Mouse (Mus musculus) MEL (cell line): ENCODE measurements around the gene Cyp2d11. TPM values are rescaled to one million over a fixed set of nuclear protein-coding genes. Genes with fewer than 3 reads are reported as not detected.

Source experiments
- DNase-seq: peaks from one replicate; pipeline ENCODE4 v3.0.0; 2011; ENCODE audit warnings: low read depth, low spot score
- H3K27ac ChIP-seq: 2 replicates; pipeline ENCODE4 v1.5.1; 2012; ENCODE audit warnings: low read depth, mild to moderate bottlenecking, control low read depth, low read length, moderate library complexity; ENCODE audit not compliant: control insufficient read depth
- H3K27me3 ChIP-seq, 2 experiments: fragments of 150-350 bp in 1 of 2; sonication (generic) in 1 of 2; 2 replicates each; pipeline ENCODE4 v1.6.1; 2012; ENCODE audit warnings: low read length in 2 of 2, mild to moderate bottlenecking in 2 of 2, improper control_type of control experiment in 1 of 2, moderate library complexity in 1 of 2; ENCODE audit not compliant: insufficient read depth in 2 of 2, control insufficient read depth in 1 of 2
- H3K36me3 ChIP-seq, 2 experiments: 2 replicates each; pipeline ENCODE4 v1.6.1; 2012 to 2014; ENCODE audit warnings: low read length in 2 of 2, improper control_type of control experiment in 1 of 2, inconsistent platforms in 1 of 2, mild to moderate bottlenecking in 1 of 2; ENCODE audit not compliant: insufficient read depth in 2 of 2, control insufficient read depth in 1 of 2
- H3K4me1 ChIP-seq, 2 experiments: fragments of 150-350 bp in 1 of 2; sonication (generic) in 1 of 2; 2 replicates each; pipeline ENCODE4 v1.6.1; 2012; ENCODE audit warnings: low read length in 2 of 2, improper control_type of control experiment in 1 of 2, mild to moderate bottlenecking in 1 of 2; ENCODE audit not compliant: insufficient read depth in 2 of 2, control insufficient read depth in 1 of 2
- H3K4me3 ChIP-seq, 2 experiments: fragments of 150-350 bp in 1 of 2; sonication (generic) in 1 of 2; 2 replicates each; pipeline ENCODE4 v1.5.1; 2012; ENCODE audit warnings: low read depth in 2 of 2, low read length in 2 of 2, mild to moderate bottlenecking in 2 of 2, moderate library complexity in 2 of 2, control low read depth in 1 of 2, improper control_type of control experiment in 1 of 2; ENCODE audit not compliant: control insufficient read depth in 1 of 2, insufficient read depth in 1 of 2
- H3K79me2 ChIP-seq: 2 replicates; pipeline ENCODE4 v1.6.1; 2012; ENCODE audit warnings: mild to moderate bottlenecking, low read length, moderate library complexity; ENCODE audit not compliant: control insufficient read depth, poor library complexity, insufficient read depth
- H3K9ac ChIP-seq: 2 replicates; pipeline ENCODE4 v1.6.1; 2012; ENCODE audit warnings: low read depth, mild to moderate bottlenecking, control low read depth, low read length, moderate library complexity; ENCODE audit not compliant: control insufficient read depth, poor library complexity, severe bottlenecking
- H3K9me3 ChIP-seq: fragments of 150-350 bp; sonication (generic); replicated peaks from 2 replicates; pipeline ENCODE4 v1.6.1; 2012; ENCODE audit warnings: mild to moderate bottlenecking, low read length, improper control_type of control experiment, moderate library complexity; ENCODE audit not compliant: insufficient read depth
- CHD2 ChIP-seq: IDR thresholded peaks from 2 replicates; pipeline ENCODE4 v1.6.1; 2011; ENCODE audit warnings: low read length, improper control_type of control experiment
- CTCF ChIP-seq, 3 experiments: IDR thresholded peaks in 2 of 3; conservative IDR thresholded peaks in 1 of 3; 2 replicates each; pipeline ENCODE4 v1.5.1; 2011 to 2012; ENCODE audit warnings: low read length in 3 of 3, low read depth in 2 of 3, mild to moderate bottlenecking in 2 of 3, improper control_type of control experiment in 1 of 3, inconsistent platforms in 1 of 3, mixed read lengths in 1 of 3, moderate library complexity in 1 of 3; ENCODE audit not compliant: control insufficient read depth in 1 of 3, insufficient read depth in 1 of 3, poor library complexity in 1 of 3, severe bottlenecking in 1 of 3
- E2F4 ChIP-seq: IDR thresholded peaks from 2 replicates; pipeline ENCODE4 v1.6.1; 2011; ENCODE audit warnings: low read depth, low read length, improper control_type of control experiment, borderline replicate concordance
- ELF1 ChIP-seq: IDR thresholded peaks from 2 replicates; pipeline ENCODE4 v1.6.1; 2014; ENCODE audit warnings: low read depth, mild to moderate bottlenecking, inconsistent platforms, low read length, improper control_type of control experiment, moderate library complexity
- EP300 ChIP-seq, 2 experiments: IDR thresholded peaks; 2 replicates each; pipeline ENCODE4 v1.6.1; 2011; ENCODE audit warnings: improper control_type of control experiment in 2 of 2, low read length in 2 of 2, low read depth in 1 of 2, mild to moderate bottlenecking in 1 of 2
- GABPA ChIP-seq: IDR thresholded peaks from 2 replicates; pipeline ENCODE4 v1.6.1; 2012; ENCODE audit warnings: low read depth, mild to moderate bottlenecking, inconsistent platforms, low read length, improper control_type of control experiment, moderate library complexity
- GATA1 ChIP-seq: IDR thresholded peaks from 2 replicates; pipeline ENCODE4 v1.6.1; 2011; ENCODE audit warnings: low read depth, low read length, improper control_type of control experiment
- HCFC1 ChIP-seq: IDR thresholded peaks from 2 replicates; pipeline ENCODE4 v1.6.1; 2012; ENCODE audit warnings: low read depth, mild to moderate bottlenecking, inconsistent platforms, low read length, improper control_type of control experiment, moderate library complexity
- JUND ChIP-seq: IDR thresholded peaks from 2 replicates; pipeline ENCODE4 v1.6.1; 2011; ENCODE audit warnings: low read depth, mild to moderate bottlenecking, improper control_type of control experiment, low read length
- KAT2A ChIP-seq: conservative IDR thresholded peaks from 2 replicates; pipeline ENCODE4 v1.6.1; 2012; ENCODE audit warnings: low read depth, low read length, improper control_type of control experiment, inconsistent platforms
- MAFK ChIP-seq: IDR thresholded peaks from 2 replicates; pipeline ENCODE4 v1.6.1; 2011; ENCODE audit warnings: low read depth, mild to moderate bottlenecking, low read length, improper control_type of control experiment, borderline replicate concordance
- MEF2A ChIP-seq: IDR thresholded peaks from 2 replicates; pipeline ENCODE4 v1.6.1; 2014; ENCODE audit warnings: low read depth, mild to moderate bottlenecking, inconsistent platforms, low read length, improper control_type of control experiment; ENCODE audit not compliant: poor library complexity, insufficient replicate concordance, severe bottlenecking; ENCODE audit errors: extremely low read depth
- MXI1 ChIP-seq: IDR thresholded peaks from 2 replicates; pipeline ENCODE4 v1.6.1; 2011; ENCODE audit warnings: mild to moderate bottlenecking, low read depth, low read length, improper control_type of control experiment
- MYC ChIP-seq: IDR thresholded peaks from 2 replicates; pipeline ENCODE4 v1.6.1; 2011; ENCODE audit warnings: low read depth, mild to moderate bottlenecking, low read length, improper control_type of control experiment, moderate library complexity
- NRF1 ChIP-seq: IDR thresholded peaks from 2 replicates; pipeline ENCODE4 v1.6.1; 2014; ENCODE audit warnings: low read depth, mild to moderate bottlenecking, inconsistent platforms, low read length, improper control_type of control experiment, moderate library complexity; ENCODE audit not compliant: poor library complexity, insufficient read depth, severe bottlenecking
- POLR2AphosphoS5 ChIP-seq: IDR thresholded peaks from 2 replicates; pipeline ENCODE4 v1.6.1; 2012; ENCODE audit warnings: low read depth, borderline replicate concordance, mild to moderate bottlenecking, inconsistent platforms, low read length, moderate library complexity, mixed read lengths
- SIN3A ChIP-seq: IDR thresholded peaks from 2 replicates; pipeline ENCODE4 v1.6.1; 2012; ENCODE audit warnings: low read length, improper control_type of control experiment, inconsistent platforms
- SMC3 ChIP-seq: IDR thresholded peaks from 2 replicates; pipeline ENCODE4 v1.6.1; 2011; ENCODE audit warnings: low read depth, low read length, improper control_type of control experiment
- TCF12 ChIP-seq: IDR thresholded peaks from 2 replicates; pipeline ENCODE4 v1.6.1; 2014; ENCODE audit warnings: low read depth, mild to moderate bottlenecking, inconsistent platforms, low read length, improper control_type of control experiment, moderate library complexity
- UBTF ChIP-seq: IDR thresholded peaks from 2 replicates; pipeline ENCODE4 v1.6.1; 2012; ENCODE audit warnings: low read depth, mild to moderate bottlenecking, inconsistent platforms, low read length, improper control_type of control experiment, moderate library complexity, borderline replicate concordance; ENCODE audit not compliant: insufficient read depth
- USF1 ChIP-seq: IDR thresholded peaks from 2 replicates; pipeline ENCODE4 v1.6.1; 2014; ENCODE audit warnings: low read depth, mild to moderate bottlenecking, inconsistent platforms, low read length, improper control_type of control experiment, moderate library complexity
- USF2 ChIP-seq, 2 experiments: IDR thresholded peaks; 2 replicates each; pipeline ENCODE4 v1.6.1; 2011 to 2012; ENCODE audit warnings: improper control_type of control experiment in 2 of 2, low read length in 2 of 2, borderline replicate concordance in 1 of 2, inconsistent platforms in 1 of 2, low read depth in 1 of 2, mild to moderate bottlenecking in 1 of 2; ENCODE audit not compliant: insufficient read depth in 1 of 2
- ZKSCAN1 ChIP-seq: IDR thresholded peaks from 2 replicates; pipeline ENCODE4 v1.6.1; 2012; ENCODE audit warnings: low read depth, mild to moderate bottlenecking, inconsistent platforms, low read length, improper control_type of control experiment, moderate library complexity
- ZMIZ1 ChIP-seq: IDR thresholded peaks from 2 replicates; pipeline ENCODE4 v1.6.1; 2012; ENCODE audit warnings: low read depth, mild to moderate bottlenecking, inconsistent platforms, low read length, improper control_type of control experiment, moderate library complexity
- polyA plus RNA-seq, 2 experiments: library from polyadenylated mRNA; stranded (reverse) in 1 of 2; unstranded in 1 of 2; fragments of >175 nt in 1 of 2; fragments of >200 nt in 1 of 2; gene quantifications; 2 replicates each; pipeline versions ENCODE4 v1.2.1 to v1.2.4; 2012; ENCODE audit warnings: low replicate concordance in 2 of 2, low read depth in 1 of 2; ENCODE audit not compliant: insufficient read length in 2 of 2, insufficient read depth in 1 of 2, missing spikeins in 1 of 2
- total RNA-seq: library from RNA; depleted of rRNA; stranded (reverse); fragments of 300-350 nt; gene quantifications from 2 replicates; pipeline ENCODE4 v1.2.3, GENCODE M21; 2012

The Cyp2d11 gene
- total and polyA plus RNA-seq, 3 experiments, result not detected

DNA sequence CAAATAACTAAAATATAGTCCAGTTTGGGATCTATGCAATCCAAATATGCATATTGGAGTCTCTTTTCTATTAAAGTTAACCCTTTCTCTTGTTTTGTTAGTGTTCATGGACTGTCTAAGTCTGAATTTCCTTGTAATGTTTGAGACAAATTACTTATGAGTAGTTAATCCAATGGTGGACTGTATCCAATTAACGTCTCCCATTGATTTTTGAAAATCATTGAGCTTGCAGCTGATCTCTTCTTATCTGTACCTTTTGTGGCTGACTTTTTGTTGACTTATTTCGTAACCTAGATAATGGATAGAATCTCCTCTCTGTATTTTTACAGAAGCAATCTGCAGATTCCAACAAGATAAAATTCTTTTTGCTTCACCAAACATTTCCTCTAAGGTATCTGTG, 11.4 kb downstream of the Cyp2d11 start:
- Histone ChIP-seq H3K27ac (no peak overlapping the region), H3K4me1 (no peaks in the 10 kb centered on the region), H3K36me3 (no peaks in the 10 kb centered on the region), H3K79me2 (no peaks in the 10 kb centered on the region), H3K27me3 (peaks cover 6 to 24% of the 10 kb centered on the region in 2 experiments), H3K9me3 (no peaks in the 10 kb centered on the region), H3K4me3 (no peak overlapping the region), H3K9ac (no peak overlapping the region)
- DNase-seq, result no peak
- TF ChIP-seq USF1, result no peak
- TF ChIP-seq ELF1, result no peak
- no peak for TF ChIP-seq ZMIZ1
- TF ChIP-seq GATA1, result no peak
- TF ChIP-seq MAFK, result no peak
- no peak for TF ChIP-seq MEF2A
- TF ChIP-seq ZKSCAN1, result no peak

DNA sequence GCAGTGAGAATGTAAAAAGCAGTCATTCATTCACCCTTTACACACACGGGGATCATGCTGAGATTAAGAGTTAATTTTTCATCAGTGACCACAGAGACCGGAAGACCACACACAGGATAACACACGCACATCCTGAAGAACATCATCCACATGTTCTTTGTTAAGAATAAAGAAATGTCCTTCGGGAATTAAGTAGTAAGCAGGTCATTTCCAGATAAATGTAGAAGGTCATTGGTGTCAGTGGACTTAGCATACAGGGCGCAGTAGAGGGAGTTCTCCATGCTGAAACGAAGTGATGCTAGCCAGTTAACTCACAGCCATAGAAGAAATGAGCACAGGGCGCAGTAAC, 13.1 kb downstream of the Cyp2d11 start:
- Histone ChIP-seq H3K4me3 (no peak overlapping the region), H3K27me3 (peaks cover 6 to 20% of the 10 kb centered on the region in 2 experiments)

DNA sequence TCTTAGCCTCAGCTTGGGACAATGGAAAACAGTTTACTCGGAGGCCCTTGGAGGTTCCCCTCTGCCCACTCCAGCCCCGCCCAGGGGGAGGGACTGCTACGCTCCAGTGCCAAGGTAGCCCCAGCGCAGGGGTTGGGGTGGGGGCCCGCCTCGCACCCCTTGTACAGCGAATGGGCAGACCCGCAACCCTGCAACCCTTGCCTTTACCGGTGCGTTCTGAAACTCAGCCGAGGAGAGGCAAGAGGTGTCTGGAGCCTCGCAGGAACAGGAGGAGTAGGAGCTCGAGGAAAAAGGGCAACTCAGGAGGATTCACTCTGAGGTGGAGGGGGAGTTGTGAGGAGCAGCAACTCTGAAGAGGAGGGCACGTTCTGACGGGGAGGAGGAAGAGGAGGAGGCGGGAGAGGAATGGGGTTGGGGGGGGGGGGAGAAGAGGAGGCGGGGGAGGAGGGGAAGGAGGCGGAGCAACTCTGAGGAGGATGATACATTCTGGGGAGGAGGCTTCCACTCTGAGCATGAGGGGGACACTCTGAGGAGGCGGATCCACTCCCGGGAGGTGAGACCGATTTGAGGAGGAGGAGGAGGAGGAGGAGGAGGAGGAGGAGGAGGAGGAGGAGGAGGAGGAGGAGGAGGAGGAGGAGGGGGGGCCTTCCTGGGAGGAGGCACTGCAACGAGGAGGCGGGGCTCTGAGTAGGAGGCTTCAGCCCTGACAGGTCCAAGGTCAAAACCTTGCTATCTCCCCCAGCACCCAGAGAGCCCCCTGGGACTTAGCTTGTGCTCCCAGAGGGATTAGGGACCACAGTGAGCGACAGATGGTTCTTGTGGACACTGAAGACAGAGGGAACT, 13.7 kb downstream of the Cyp2d11 start, which contains the start of gene Cyp2d22:
TSS of gene Cyp2d22 (minus strand) at position 390 of the 843 bp plus-strand sequence.
- Histone ChIP-seq H3K4me1 (no peaks in the 10 kb centered on the region), H3K9ac (no peak within 1 kb of the TSS), H3K36me3 (no peaks in the 10 kb centered on the region), H3K79me2 (no peaks in the 10 kb centered on the region), H3K27me3 (peaks cover 6 to 17% of the 10 kb centered on the region in 2 experiments), H3K9me3 (no peaks in the 10 kb centered on the region), H3K4me3 (peak within 1 kb of the TSS; percentile 4 to 37; a peak in 1 of 4 replicates), H3K27ac (no peak within 1 kb of the TSS)
- peak; percentile 7 for DNase-seq
- no peak for TF ChIP-seq SMC3
- no peak for TF ChIP-seq SIN3A
- TF ChIP-seq KAT2A, result no peak
- no peak for TF ChIP-seq UBTF
- TF ChIP-seq HCFC1, result no peak
- TF ChIP-seq POLR2AphosphoS5, result no peak
- TF ChIP-seq GATA1, result no peak
- TF ChIP-seq CHD2, result no peak
- no peak for TF ChIP-seq MEF2A
- no peak for TF ChIP-seq NRF1
- no peak for TF ChIP-seq MXI1
- TF ChIP-seq TCF12, result no peak
- no peak for TF ChIP-seq JUND
- TF ChIP-seq USF2 (IDR thresholded peaks at IDR 0.05; ENCODE audit: borderline replicate concordance in 1 of 2, insufficient read depth in 1 of 2, low read depth in 1 of 2, low read length in 2 of 2), result no peak

More for the DNA sequence above, 13.1 kb downstream of the Cyp2d11 start:
- Histone ChIP-seq H3K9me3 (no peaks in the 10 kb centered on the region), H3K79me2 (no peaks in the 10 kb centered on the region), H3K9ac (no peak overlapping the region)
- TF ChIP-seq E2F4, result no peak
- no peak for TF ChIP-seq GABPA
- TF ChIP-seq KAT2A, result no peak
- no peak for TF ChIP-seq NRF1
- no peak for TF ChIP-seq MYC
- no peak for TF ChIP-seq ZKSCAN1
- TF ChIP-seq CHD2, result no peak
- no peak for TF ChIP-seq EP300 (IDR thresholded peaks at IDR 0.05; ENCODE audit: low read depth in 1 of 2, low read length in 2 of 2)
- TF ChIP-seq CTCF (IDR thresholded peaks at IDR 0.05 in 2 of 3, conservative IDR thresholded peaks at IDR 0.05 in 1 of 3; ENCODE audit: control insufficient read depth in 1 of 3, insufficient read depth in 1 of 3, low read depth in 2 of 3, low read length in 3 of 3, poor library complexity in 1 of 3, severe bottlenecking in 1 of 3), result no peak
- no peak for TF ChIP-seq ZMIZ1
- no peak for TF ChIP-seq JUND
- TF ChIP-seq, all 39 proteins: peak for 0
- DNase-seq, result no peak
- Histone ChIP-seq H3K27ac (no peak overlapping the region), H3K36me3 (no peaks in the 10 kb centered on the region), H3K4me1 (no peaks in the 10 kb centered on the region)
